Mouse (Mus musculus): ENCODE results near the gene Krt18.

Krt18 gene

GRCm38 (mm10) chr15:102012260-102012765, 15.7 kb upstream of the Krt18 start:
- no peak for DNase-seq

- DNase-seq = peak; percentile 63 to 67
Measured at GRCm38 (mm10) chr15:102013651-102014050, 14.3 kb upstream of the Krt18 start.

GRCm38 (mm10) chr15:102014848-102015247, 13.1 kb upstream of the Krt18 start:
- no peak for DNase-seq

GRCm38 (mm10) chr15:102016096-102016495, 11.9 kb upstream of the Krt18 start:
- no peak for DNase-seq

GRCm38 (mm10) chr15:102016787-102017186, 11.2 kb upstream of the Krt18 start:
- peak; percentile 25 to 41 for DNase-seq

GRCm38 (mm10) chr15:102017918-102018463, 10.0 kb upstream of the Krt18 start:
- DNase-seq = peak; percentile 88 to 92

GRCm38 (mm10) chr15:102022481-102022880, 5.5 kb upstream of the Krt18 start:
- peak in 1 of 2 experiments; percentile 27 for DNase-seq

GRCm38 (mm10) chr15:102023888-102024287, 4.1 kb upstream of the Krt18 start:
- no peak for DNase-seq

GRCm38 (mm10) chr15:102025136-102025872, 2.7 kb upstream of the Krt18 start:
- peak in 1 of 2 experiments; percentile 26 for DNase-seq

GRCm38 (mm10) chr15:102026430-102026829, 1.6 kb upstream of the Krt18 start:
- peak in 1 of 2 experiments; percentile 22 for DNase-seq

- DNase-seq = no peak
Measured at GRCm38 (mm10) chr15:102034121-102035053, 6.4 kb downstream of the Krt18 start.

- DNase-seq = no peak
Measured at GRCm38 (mm10) chr15:102040277-102040676, 12.3 kb downstream of the Krt18 start.

- DNase-seq = peak in 1 of 2 experiments; percentile 35
Measured at GRCm38 (mm10) chr15:102041951-102042350, 14.0 kb downstream of the Krt18 start.

GRCm38 (mm10) chr15:102044745-102045144, 16.8 kb downstream of the Krt18 start:
- no peak for DNase-seq

GRCm38 (mm10) chr15:102045691-102046090, 17.7 kb downstream of the Krt18 start:
- no peak for DNase-seq

GRCm38 (mm10) chr15:102048006-102048405, 20.0 kb downstream of the Krt18 start:
- DNase-seq = no peak

GRCm38 (mm10) chr15:102049871-102050270, 21.9 kb downstream of the Krt18 start:
- no peak for DNase-seq

- DNase-seq = peak; percentile 42 to 66
Measured at GRCm38 (mm10) chr15:102051920-102052683, 24.1 kb downstream of the Krt18 start.

- DNase-seq = no peak
Measured at GRCm38 (mm10) chr15:102056495-102057174, 28.7 kb downstream of the Krt18 start.

GRCm38 (mm10) chr15:102065661-102066325, 37.8 kb downstream of the Krt18 start:
- DNase-seq = peak; percentile 92 to 97

Measured in kidney, postnatal 36 days (tissue).